Mouse (Mus musculus): ENCODE measurements around the gene Gm5767.

Gene Gm5767

DNA sequence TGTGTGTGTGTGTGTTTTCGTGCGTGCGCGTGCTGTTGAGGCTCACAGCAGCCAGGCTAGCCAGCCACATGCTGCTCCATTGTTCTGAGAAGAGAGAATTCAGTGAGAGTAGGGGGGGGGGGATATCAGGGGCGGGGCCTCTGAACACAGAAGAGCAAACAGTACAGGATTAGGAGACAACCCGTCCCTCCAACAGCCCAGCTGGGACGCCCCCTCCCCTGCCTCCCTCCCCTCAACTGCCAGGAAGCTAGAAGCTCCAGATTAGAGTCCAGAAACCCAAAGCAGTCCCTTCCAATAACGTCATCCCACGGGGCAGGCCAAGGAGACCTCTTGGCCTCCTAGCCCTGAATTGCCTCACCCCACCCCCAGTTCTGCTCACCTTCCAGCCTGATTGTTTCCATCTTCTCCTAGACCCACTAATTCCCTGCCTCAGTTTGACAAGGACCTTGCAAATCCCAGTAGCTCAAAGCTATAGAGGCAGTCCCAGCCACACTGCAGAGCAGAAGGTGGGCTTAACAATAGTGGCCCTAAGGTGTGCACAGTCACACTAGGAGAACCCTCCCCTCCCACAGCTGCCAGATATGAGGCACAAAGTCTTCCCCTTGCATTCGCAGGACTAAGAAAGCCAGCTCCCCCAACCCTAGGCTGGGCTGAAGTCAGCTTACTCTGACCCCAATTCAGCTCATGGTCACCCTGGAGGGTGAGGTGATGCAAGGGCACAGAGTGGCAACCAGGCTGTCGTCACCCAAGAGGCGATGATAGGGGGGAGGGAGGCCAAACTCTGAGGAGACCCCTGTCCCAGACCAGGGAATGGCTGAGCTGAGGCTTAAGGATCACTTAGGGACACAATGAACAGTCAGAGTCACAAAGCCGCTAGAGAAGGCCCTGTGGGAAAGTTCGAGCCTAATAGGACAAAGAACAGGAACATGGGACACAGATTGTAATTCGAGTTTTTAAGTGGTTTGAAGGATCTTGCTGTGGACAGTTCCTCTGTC, 10.2 kb upstream of the Gm5767 start:
- peak; percentile 72 for DNase-seq (ENCODE audit: low spot score)

DNA sequence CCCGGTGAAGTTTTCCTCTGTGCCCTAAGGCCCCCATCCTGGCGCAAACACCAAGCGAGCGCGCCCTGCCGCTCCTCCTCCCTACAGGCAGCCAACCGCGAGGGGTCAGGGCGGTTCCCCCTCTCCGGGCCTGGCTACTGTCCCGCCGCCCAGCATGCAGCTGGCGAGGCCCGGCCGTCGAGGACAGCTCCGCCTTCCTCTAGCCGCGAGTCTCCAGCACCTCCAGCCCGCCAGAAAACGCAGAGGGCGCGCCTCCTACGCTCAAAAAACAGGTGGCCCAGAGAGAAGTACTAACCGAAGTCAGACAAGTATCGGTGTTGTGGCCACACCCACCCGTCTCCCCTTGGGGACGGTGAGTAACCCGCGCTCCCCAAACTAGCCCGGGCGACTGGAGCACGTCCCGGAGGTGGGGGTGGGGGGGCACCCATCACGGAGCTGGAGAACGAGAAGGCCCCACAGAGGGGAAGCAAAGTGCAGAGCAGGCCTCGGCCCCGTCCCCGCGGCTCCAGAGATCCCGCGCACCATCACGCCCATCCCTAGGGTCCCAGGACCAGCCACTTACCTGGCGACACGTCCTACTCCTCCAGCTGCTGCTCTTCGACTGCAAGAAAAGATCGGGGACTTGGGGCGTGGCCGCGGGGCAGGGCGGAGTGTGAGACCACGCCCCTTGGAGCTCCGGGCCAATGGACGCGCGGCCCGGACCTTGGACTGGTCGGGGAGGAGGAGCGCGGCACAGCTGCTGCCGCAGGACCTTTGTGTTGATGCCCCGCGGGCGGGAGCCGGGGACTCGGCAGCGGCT, 8.8 kb upstream of the Gm5767 start, which contains the start of gene Carhsp1:
TSS of gene Carhsp1 (minus strand) at position 605 of the 799 bp plus-strand sequence.
- peak; percentile 96 for DNase-seq (ENCODE audit: low spot score)

GRCm38 (mm10) chr16:8672350-8672687, 8.3 kb upstream of the Gm5767 start:
- DNase-seq (ENCODE audit: low spot score), result no peak

DNA sequence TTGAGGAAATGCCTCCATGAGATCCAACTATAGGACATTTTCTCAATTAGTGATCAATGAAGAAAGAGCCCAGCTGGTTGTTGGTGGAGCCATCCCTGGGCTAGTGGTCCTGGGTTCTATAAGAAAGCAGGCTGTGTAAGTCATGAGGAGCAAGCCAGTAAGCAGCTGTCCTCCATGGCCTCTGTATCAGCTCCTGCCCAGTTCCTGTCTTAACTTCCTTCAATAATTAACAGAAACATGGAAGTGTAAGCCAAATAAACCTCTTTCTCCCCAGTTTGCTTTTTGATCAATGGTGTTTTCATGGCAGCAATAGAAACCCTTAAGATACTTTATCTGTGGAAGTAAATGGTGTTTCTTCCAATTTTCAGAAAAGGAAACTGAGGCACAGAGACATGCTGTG, 7.8 kb upstream of the Gm5767 start:
- DNase-seq (ENCODE audit: low spot score), result no peak

DNA sequence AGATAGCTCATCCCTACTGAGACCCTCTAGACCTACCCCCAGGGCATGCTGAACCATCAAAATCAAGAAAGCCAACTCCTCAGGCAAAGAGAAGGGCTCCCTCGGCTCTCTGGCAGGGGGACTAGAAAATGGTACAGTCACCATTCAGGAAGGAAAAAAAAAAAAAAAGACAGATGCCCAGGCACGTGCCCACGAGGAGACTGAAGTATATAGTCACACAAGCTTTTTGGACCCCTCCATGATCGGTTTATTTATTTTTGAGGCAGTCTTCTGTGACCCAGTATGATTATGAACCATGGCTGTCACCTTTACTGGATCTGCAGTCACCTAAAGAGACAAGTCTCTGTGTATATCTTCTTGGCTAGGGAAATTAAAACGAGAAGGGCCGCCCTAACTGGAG, 7.2 kb upstream of the Gm5767 start:
- DNase-seq (ENCODE audit: low spot score), result no peak

DNA sequence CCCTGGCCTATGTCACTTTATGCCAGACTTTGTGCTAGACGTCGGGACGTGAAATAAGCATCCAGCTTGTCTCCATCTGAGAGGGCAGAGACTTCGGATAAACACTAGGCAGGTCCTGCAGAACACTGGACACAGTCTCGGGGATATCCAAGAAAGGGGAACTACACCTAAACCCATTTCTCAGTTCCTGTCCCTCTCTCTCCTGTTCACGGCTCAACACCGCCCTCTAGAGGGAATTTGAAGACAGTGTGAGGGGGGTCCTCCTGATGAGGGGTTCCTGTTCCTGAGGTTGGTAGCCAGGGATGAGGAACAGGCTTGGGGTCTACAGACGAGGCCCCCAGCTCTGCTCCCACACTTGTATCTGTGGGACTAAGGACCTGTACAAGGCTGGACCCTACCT, 6.4 kb upstream of the Gm5767 start:
- DNase-seq (ENCODE audit: low spot score), result peak; percentile 74

DNA sequence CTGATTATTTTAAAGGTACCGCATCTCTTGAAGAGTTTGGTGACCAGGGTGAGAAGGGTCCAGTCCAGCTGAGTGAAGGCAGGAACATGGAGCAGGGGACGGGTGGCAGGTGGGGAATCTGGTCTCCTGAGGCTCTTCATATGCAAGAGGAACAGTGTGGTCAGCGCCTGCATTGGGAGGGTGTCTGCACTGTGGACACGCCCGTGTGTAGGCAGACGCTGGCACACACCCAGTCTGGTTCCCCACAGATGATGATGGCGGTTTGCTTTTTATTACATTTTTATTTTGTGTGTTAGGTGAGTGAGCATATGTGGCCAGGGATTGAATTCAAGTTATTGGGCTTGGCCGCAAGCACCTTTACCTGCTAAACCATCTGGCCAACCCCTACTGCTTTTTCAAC, 5.0 kb upstream of the Gm5767 start:
- DNase-seq (ENCODE audit: low spot score), result no peak

GRCm38 (mm10) chr16:8676228-8676627, 4.3 kb upstream of the Gm5767 start:
- no peak for DNase-seq (ENCODE audit: low spot score)

GRCm38 (mm10) chr16:8676800-8677199, 3.8 kb upstream of the Gm5767 start:
- peak; percentile 83 for DNase-seq (ENCODE audit: low spot score)

DNA sequence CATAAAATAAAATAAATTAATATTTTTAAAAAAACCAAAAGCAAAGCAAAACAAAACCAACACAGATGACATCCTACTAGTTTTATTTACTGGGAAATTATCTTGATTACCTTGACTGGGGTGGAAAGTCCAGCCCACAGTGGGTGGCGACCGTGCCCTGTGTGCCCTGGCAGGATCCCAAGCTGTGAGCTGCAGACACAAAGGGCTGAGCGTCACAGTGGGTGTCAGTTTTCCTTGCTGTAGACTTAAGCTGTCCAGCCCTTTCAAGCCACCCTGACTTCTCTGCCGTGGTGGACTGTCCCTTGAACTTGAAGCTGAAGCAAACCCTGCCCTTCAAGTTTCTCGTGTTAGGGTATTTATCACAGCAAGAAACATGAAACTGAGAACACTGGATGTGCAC, 2.5 kb upstream of the Gm5767 start:
- peak; percentile 38 for DNase-seq (ENCODE audit: low spot score)

GRCm38 (mm10) chr16:8678676-8679075, 1.9 kb upstream of the Gm5767 start:
- no peak for DNase-seq (ENCODE audit: low spot score)

DNA sequence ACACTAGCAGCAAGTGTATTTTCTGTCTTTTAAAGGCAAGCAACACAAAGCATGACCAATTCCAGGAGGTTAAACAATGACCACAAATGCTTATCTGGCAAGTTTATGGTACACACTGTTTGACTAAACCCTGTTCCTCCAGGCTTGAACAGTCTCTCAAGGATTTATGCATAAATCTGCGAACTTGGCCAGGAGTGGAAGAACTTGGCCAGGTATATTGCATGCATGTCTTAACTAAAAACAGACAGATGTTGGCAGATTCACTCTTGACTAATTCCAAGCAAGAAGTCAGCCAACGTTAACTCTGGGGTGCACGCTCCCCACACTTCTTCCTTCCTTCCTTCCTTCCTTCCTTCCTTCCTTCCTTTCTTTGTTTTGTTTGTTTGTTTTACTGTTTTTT, 790 bp upstream of the Gm5767 start:
- DNase-seq (ENCODE audit: low spot score), result no peak

GRCm38 (mm10) chr16:8685087-8685486, 4.5 kb downstream of the Gm5767 start:
- no peak for DNase-seq (ENCODE audit: low spot score)

GRCm38 (mm10) chr16:8686121-8686870, 5.7 kb downstream of the Gm5767 start:
- DNase-seq (ENCODE audit: low spot score), result peak; percentile 86

DNA sequence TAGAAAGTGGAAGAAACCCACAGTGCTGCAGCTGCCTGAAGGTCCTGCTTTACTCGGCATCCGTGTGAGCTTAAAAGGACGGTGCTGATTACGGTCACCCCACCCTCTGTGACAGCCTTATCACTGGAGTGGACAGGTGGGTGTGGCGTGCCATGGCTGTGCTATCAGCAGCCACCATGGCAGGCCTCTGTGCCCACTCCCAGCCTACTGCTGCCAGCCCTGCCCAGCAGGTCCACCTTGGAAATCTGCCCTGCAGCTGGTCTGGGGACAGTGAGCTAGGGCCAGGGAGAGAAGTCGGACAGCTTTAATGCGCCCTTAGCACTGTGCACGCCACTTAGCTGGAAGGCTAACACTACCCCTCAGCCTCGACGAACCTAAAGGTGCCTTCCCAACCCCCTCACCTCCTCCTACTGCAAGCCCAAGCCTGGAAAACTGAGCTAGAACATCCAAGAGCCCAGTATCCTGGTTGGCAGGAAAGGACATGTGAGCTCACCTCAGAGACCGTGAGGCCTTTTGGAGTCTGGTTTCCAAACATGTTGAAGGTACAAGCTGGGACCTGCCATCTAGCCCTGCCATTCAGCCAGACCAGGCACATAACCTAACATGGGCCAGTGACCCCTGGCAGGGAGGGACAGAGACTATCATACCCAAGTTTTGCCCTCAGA, 6.4 kb downstream of the Gm5767 start:
- DNase-seq (ENCODE audit: low spot score), result no peak

GRCm38 (mm10) chr16:8687559-8688112, 7.1 kb downstream of the Gm5767 start:
- no peak for DNase-seq (ENCODE audit: low spot score)

- peak; percentile 51 for DNase-seq (ENCODE audit: low spot score)
These were observed 9.5 kb downstream of the Gm5767 start for GRCm38 (mm10) chr16:8689979-8690656.

GRCm38 (mm10) chr16:8691206-8691605, 10.6 kb downstream of the Gm5767 start:
- DNase-seq (ENCODE audit: low spot score), result no peak

DNA sequence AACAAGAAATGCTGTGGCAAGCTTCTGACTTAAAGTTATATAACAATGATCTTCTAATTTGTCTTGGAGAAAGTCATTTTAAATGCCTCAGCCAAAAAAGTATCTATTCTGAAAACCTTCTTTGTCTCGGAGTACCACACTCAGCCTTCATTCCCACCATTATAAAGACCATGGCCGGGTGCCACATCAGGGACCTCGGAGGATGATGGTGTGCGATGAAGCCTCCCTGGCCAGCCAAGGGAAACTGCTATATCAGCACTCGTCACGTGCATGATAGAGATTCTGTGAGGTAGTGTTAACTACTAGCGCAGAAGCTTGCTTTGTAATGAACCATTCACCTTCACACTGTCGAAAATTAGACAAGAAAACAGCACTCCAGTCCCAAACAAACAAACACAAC, 19.0 kb downstream of the Gm5767 start:
- no peak for DNase-seq (ENCODE audit: low spot score)

DNA sequence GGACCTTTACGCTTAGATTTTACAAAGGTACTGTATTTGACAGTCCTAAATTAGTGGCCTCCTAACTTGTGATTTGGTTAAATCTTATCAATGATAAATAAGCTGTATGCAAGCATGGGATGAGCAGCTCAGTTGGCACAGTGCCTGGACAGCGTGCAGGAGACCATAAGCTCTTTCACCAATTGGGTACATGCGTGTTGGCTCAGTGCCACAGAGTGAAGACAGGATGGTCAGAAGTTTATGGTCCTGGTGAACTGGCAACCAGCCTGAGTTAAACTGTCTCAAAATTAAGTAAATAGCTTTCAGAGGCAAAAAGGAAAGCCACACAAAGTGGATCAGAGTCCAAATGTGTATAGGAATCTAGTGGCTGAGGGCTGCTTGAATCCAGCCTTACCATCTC, 20.0 kb downstream of the Gm5767 start:
- DNase-seq (ENCODE audit: low spot score), result no peak

DNA sequence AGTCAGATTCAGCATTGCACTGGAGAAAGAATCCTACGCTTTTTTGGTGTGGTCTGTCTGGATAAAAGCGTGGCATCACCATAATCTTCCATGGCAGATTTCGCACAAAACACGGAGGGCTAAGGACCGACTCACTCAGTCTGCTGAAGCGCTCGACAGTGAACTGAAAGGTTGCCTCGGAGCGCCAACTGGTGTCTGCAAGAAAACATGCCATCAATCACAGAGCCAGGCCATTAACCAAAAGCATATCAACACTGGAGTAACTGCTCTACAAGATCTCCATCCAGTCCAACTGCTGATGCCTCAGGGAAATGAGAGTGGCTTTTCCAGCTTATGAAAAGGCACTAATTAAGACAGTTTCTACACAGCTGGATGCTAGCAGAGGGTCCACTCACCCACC, 31.4 kb downstream of the Gm5767 start:
- DNase-seq (ENCODE audit: low spot score), result no peak
